26 mouse cellular contexts compared by ENCODE assay signal in genomic region chr13:113306581-113306980, GRCm38 (mm10).
"Had no signal": no experiment of that assay in that cellular context is flagged by ENCODE, and none has a peak within 500 bp of the region (broad histone marks: within the 10 kb centered on the region; RNA-seq: fewer than 3 reads in every experiment).

No protein-coding gene starts in this region.

- DNase-seq: forebrain, postnatal 0 days; gastrocnemius, postnatal 14 days; gastrocnemius, postnatal 36 days; heart, adult 11 months; heart, adult 2 months; heart, postnatal 14 days; heart, postnatal 36 days; kidney, adult 11 months; kidney, adult 2 months; kidney, adult 9 months; kidney, postnatal 14 days; kidney, postnatal 36 days; layer of hippocampus, adult 9-11 months; liver had no signal

- H3K9me3 ChIP-seq: heart, embryonic 13.5 days; heart, embryonic 15.5 days; hindbrain, embryonic 13.5 days; hindbrain, embryonic 15.5 days; kidney, embryonic 15.5 days; limb, embryonic 10.5 days had no signal

- H3K4me1 ChIP-seq: heart, embryonic 13.5 days; heart, embryonic 15.5 days; hindbrain, embryonic 13.5 days; hindbrain, embryonic 15.5 days; kidney, embryonic 15.5 days; limb, embryonic 10.5 days; limb, embryonic 12.5 days had no signal

- H3K9ac ChIP-seq: forebrain, postnatal 0 days; heart, embryonic 13.5 days; heart, embryonic 15.5 days; hindbrain, embryonic 13.5 days; hindbrain, embryonic 15.5 days; kidney, embryonic 15.5 days; limb, embryonic 12.5 days had no signal

- H3K27me3 ChIP-seq: heart, embryonic 13.5 days; heart, embryonic 15.5 days; hindbrain, embryonic 13.5 days; hindbrain, embryonic 15.5 days; kidney, embryonic 15.5 days; limb, embryonic 12.5 days had no signal

- H3K4me3 ChIP-seq: heart, adult 2 months; heart, embryonic 13.5 days; heart, embryonic 15.5 days; hindbrain, embryonic 13.5 days; hindbrain, embryonic 15.5 days; kidney, embryonic 15.5 days; left cerebral cortex, adult 2 months; limb, embryonic 10.5 days; limb, embryonic 12.5 days had no signal

- H3K27ac ChIP-seq: heart, adult 2 months; heart, embryonic 13.5 days; heart, embryonic 15.5 days; hindbrain, embryonic 13.5 days; hindbrain, embryonic 15.5 days; hindbrain, postnatal 0 days; kidney, embryonic 15.5 days; kidney, postnatal 0 days; left cerebral cortex, adult 2 months; limb, embryonic 10.5 days; limb, embryonic 12.5 days had no signal

- ATAC-seq: forebrain, postnatal 0 days; hindbrain, postnatal 0 days; intestine, embryonic 16.5 days had no signal

- H3K36me3 ChIP-seq: heart, embryonic 13.5 days; heart, embryonic 15.5 days; hindbrain, embryonic 13.5 days; hindbrain, embryonic 15.5 days; kidney, embryonic 15.5 days; limb, embryonic 12.5 days had no signal

- H3K4me2 ChIP-seq: heart, embryonic 11.5 days; heart, embryonic 13.5 days; heart, embryonic 15.5 days; hindbrain, embryonic 13.5 days; hindbrain, embryonic 15.5 days; kidney, embryonic 15.5 days; limb, embryonic 12.5 days had no signal
